Mouse (Mus musculus) megakaryocyte progenitor cell, adult 5-6 weeks (primary cell): ENCODE results near the gene Gramd1b. TPM values are rescaled to one million over a fixed set of nuclear protein-coding genes. Genes with fewer than 3 reads are reported as not detected.
A peak's percentile ranks its signal among the peaks of the same experiment; 100 is the strongest.

Experiments used
- ATAC-seq: replicated peaks from 2 replicates; pipeline ENCODE4 v1.8.0; 2016; ENCODE audit warnings: mild to moderate bottlenecking, moderate TSS enrichment, inconsistent platforms; ENCODE audit not compliant: poor library complexity
- total RNA-seq, 2 experiments: library from RNA; stranded (forward) in 1 of 2; stranded (reverse) in 1 of 2; fragments of 157-497, 149-512 nt in 1 of 2; fragments of 200-1000 nt in 1 of 2; gene quantifications; 2 replicates each; pipeline versions ENCODE4 v1.2.3 to v1.2.4; 2015 to 2017

Gene Gramd1b
- total RNA-seq, 2 experiments from 2014 or later = 15.1 to 15.5 TPM

GRCm38 (mm10) chr9:40343053-40343652 lies 188.0 kb downstream of the Gramd1b start:
- no peak for ATAC-seq

GRCm38 (mm10) chr9:40342101-40342500 lies 189.1 kb downstream of the Gramd1b start:
- no peak for ATAC-seq

DNA sequence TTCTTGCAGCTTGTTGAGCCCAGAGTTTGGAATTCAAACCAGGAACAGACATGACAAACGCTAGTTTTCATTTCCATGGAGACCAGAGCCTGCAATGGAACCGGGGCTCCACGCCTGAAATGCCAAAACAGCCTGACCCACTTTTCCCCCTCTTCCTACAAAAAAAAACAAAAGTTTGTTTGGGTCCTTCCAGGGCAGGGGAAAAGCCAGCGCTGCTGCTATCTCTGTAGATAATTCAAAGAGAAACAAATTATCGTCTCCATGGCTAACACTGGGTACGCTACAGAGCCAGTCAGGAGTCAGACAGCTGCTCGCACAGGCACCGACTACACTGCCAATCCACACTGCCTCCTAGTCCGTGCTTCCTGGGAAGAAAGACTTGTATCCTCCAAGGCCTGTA lies 191.6 kb downstream of the Gramd1b start:
- no peak for ATAC-seq

GRCm38 (mm10) chr9:40337131-40337820 lies 193.9 kb downstream of the Gramd1b start:
- no peak for ATAC-seq

GRCm38 (mm10) chr9:40336701-40337100 lies 194.5 kb downstream of the Gramd1b start:
- ATAC-seq = no peak

- no peak for ATAC-seq
These were observed 196.6 kb downstream of the Gramd1b start for GRCm38 (mm10) chr9:40334617-40335016.

DNA sequence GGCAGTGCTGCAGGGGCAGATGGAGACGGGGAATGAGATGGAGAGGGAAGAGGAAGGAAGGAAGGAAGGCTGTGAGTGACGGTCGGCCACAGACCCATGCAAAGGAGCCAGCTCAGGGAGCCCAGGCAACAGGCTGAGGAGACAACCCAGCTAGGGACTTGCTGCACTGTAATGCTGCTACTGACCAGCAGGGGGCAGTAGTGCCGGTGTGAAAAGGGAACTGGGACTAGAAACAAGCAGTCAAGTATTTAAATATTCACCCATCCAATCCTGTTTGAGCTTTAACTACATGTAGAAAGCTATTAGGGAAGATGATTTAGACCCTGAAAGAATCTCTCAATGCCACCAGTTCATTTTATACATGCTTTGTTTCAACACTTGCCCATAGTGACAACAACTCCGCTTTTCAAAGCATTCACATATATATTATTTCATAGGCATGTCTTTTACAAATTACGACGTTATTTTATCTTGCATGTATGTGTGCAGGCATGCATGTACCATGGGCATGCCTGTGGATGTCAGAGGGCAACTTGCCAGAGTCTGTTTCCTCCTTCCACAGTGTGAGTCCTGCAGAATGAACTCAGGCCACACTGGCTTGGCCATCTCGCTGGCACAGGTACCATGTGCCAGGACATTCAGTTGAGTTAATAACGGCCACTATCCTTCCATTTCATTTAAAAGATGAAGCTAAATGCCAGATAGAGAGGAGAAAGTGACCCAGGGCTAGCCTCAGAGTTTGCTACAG lies 197.4 kb downstream of the Gramd1b start:
- peak; percentile 81 for ATAC-seq

- ATAC-seq = no peak
These were observed 198.2 kb downstream of the Gramd1b start for GRCm38 (mm10) chr9:40332731-40333648.

DNA sequence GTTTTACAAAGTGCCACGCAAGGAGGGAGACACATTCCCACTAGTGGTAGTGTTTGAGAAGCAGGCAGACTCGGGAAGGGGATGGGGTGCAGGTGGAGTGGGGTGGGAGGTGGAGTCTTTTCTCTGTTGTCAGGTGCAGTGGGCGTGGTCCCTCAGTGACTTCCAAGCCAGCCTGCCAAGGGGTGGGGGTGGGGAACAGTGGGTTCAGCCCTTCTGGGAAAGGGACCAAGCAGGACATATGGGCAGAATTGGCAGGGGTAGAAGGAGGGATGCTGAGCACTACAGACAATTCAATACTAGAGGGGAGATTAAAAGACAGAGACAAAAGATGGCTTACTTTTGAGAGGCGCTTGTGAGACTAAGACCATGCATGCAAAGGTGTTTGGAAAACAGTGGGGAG lies 198.9 kb downstream of the Gramd1b start:
- no peak for ATAC-seq

DNA sequence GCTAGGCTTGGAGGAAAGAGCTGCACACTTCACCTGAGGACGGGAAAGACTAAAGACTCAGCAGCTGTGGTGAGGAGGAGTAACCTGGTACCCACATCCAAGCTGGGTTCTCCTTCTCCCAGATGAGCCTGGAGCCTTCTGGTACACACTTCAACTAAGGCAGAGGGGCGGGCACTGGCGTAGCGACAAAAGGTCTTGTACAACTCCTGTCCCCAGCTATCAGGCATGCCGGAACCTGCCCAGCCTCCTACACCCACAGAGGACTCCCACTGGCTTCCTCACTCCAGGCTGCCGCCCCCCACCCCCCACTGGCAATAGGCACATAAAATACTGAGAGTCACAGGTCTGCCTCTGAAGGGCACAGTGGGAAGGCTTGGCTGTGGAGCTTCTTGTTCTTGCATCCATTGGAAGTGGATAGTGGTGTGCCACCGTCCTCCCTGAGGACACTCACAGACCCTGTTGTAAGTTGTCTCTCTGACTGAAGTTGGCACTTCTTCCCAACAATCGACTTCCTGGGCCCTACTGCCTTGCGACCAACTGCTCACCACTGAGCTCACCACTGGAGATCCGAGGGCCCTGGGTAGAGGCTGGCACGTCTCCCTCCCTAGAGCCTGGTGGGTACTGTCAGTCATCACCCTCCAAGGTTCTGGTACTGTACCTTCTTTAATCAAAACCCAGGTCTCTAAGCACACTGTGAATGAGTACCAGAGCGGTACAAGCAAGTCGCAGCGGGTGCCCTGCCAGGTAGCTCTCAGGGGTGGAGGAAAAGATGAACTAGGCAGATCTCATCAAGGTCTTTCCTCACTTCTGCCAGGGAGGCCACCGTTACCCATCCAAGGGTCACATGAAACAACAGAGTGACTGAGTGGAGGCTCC lies 199.5 kb downstream of the Gramd1b start:
- no peak for ATAC-seq

- ATAC-seq = peak; percentile 94
These were observed 200.4 kb downstream of the Gramd1b start for GRCm38 (mm10) chr9:40330609-40331382.

GRCm38 (mm10) chr9:40326260-40326915 lies 204.8 kb downstream of the Gramd1b start:
- no peak for ATAC-seq

- no peak for ATAC-seq
These were observed 206.4 kb downstream of the Gramd1b start for GRCm38 (mm10) chr9:40324826-40325225.

DNA sequence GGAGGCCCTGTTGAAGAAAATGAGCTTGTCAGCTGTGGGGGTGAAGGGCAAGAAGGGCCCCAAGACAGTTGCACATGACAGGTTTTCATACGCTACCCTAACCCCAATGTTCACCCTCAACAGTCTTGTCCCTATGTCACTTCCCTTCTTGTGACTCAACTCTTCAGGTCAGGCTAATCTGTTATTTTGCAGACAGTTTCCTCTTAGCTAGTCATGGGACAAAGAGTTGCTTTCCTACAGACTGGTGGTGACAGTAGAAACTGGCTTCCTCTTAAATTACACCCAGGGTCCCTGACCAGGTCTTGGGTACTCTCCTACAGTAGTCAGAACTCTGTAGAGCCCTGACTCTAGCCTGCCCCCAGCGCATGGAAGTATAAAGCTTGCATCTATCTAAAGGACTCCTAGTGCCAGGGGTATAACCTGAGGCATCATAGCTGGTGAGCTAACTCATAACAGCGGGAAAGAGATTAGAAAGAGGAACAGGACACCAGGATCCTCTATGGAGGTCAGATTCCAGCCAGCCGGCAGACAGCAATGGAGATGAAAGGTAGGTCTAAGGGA lies 206.9 kb downstream of the Gramd1b start:
- peak; percentile 60 for ATAC-seq

GRCm38 (mm10) chr9:40323773-40324172 lies 207.4 kb downstream of the Gramd1b start:
- no peak for ATAC-seq

DNA sequence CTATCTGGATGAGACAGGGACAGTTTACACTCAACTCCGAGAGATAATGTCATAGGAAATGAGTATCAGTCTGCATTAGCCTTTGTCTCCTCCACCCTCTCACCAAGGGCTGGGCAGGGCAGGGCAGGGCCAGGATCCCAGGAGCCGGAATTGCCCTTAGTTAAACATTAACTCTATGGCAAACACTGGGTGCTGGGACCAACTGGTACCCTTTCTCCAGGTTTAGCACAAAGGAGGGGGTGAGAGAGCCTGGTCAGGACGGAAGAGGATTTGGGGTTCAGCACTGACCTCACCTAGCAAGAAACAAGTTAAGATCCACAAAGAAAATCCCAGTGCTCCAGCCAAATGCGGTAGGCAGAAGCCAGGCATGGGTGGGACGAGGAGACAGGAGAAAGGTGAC lies 208.0 kb downstream of the Gramd1b start:
- ATAC-seq = no peak

GRCm38 (mm10) chr9:40322372-40322771 lies 208.8 kb downstream of the Gramd1b start:
- no peak for ATAC-seq

DNA sequence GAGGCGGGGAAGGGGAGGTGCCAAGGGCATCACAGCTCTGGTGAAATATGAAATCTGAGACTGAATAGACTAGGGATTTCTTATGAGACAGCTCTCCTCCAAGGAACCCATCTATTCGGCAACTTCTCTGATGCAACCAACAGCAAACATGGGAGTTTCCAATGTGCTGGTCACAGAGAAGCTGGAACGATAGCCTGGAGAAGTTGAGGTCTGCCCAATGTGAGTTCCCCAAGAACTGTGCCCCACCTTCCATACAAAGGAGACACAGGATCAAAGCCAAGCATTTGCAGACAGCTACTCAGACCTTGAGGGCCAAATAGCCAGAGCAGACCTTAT lies 209.5 kb downstream of the Gramd1b start:
- ATAC-seq = no peak
